Mouse (Mus musculus): ENCODE data around the gene Zfp131.
"Not testable (repeated sequence)": the region's sequence is repeated elsewhere in the genome, so short reads cannot be mapped to it uniquely, and the experiment has no call there.

DNA sequence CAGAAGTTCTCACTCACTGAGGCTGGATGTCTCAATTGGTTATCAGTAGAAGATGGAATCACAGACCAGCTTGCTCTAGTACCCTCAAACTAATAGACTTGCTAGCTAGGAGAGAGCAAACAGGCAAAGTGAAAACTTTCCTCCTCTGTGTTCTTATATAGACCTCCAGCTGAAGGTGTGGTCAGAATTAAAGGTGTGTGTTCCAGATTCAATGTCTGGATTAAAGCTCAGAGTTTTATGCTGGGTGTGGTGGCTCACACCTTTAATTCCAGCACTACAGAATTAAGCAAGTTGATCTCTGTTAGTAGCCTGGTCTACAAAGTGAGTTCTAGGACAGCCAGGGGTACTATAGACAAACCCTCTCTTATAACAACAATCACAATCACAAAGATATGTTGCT, 39.4 kb upstream of the Zfp131 start, which contains the start of gene AF067063:
- not testable (repeated sequence) for TF ChIP-seq CTCF (IDR thresholded peaks at IDR 0.05; ENCODE audit: extremely low read depth, insufficient read length, insufficient replicate concordance, low read depth, low read length); POLR2A (IDR thresholded peaks at IDR 0.05; ENCODE audit: low read depth, low read length)
